Mouse (Mus musculus): Measurements from ENCODE around the gene Atxn2.

- TF ChIP-seq EP300 (IDR thresholded peaks at IDR 0.05; ENCODE audit: low read depth) = no peak
- no peak for TF ChIP-seq CTCF (IDR thresholded peaks at IDR 0.05; ENCODE audit: low read depth)
These were observed 132.2 kb downstream of the Atxn2 start for GRCm38 (mm10) chr5:121843138-121843905.

Measured in liver, postnatal 0 days (tissue).